Mouse (Mus musculus): ENCODE measurements around the gene Stil.

The Stil gene

GRCm38 (mm10) chr4:115051245-115051644 is 51.3 kb downstream of the Stil start:
- DNase-seq, result no peak

- peak; percentile 77 to 91 for DNase-seq
Observed at GRCm38 (mm10) chr4:115052343-115053005, 52.5 kb downstream of the Stil start.

GRCm38 (mm10) chr4:115055044-115055443 is 55.1 kb downstream of the Stil start:
- no peak for DNase-seq

GRCm38 (mm10) chr4:115055691-115056090 is 55.7 kb downstream of the Stil start:
- no peak for DNase-seq

GRCm38 (mm10) chr4:115056371-115056920 is 56.5 kb downstream of the Stil start, which contains the start of gene Tal1:
Gene Tal1, plus strand, starts transcription at chr4:115056426.
- peak; percentile 20 to 56 for DNase-seq

- DNase-seq, result peak; percentile 63 to 76
Observed at GRCm38 (mm10) chr4:115056921-115057673, 57.1 kb downstream of the Stil start.

- DNase-seq, result no peak
Observed at GRCm38 (mm10) chr4:115057674-115058316, 57.8 kb downstream of the Stil start.

- peak in 1 of 2 experiments; percentile 28 for DNase-seq
Observed at GRCm38 (mm10) chr4:115058317-115058761, 58.4 kb downstream of the Stil start.

- peak; percentile 19 to 45 for DNase-seq
Observed at GRCm38 (mm10) chr4:115058871-115059590, 59.1 kb downstream of the Stil start.

GRCm38 (mm10) chr4:115059871-115060270 is 59.9 kb downstream of the Stil start:
- DNase-seq, result peak; percentile 41 to 62

- no peak for DNase-seq
Observed at GRCm38 (mm10) chr4:115060753-115061152, 60.8 kb downstream of the Stil start.

- no peak for DNase-seq
Observed at GRCm38 (mm10) chr4:115062540-115062874, 62.5 kb downstream of the Stil start.

- DNase-seq, result peak; percentile 32 to 66
Observed at GRCm38 (mm10) chr4:115062875-115063517, 63.0 kb downstream of the Stil start.

- DNase-seq, result no peak
Observed at GRCm38 (mm10) chr4:115063518-115064239, 63.7 kb downstream of the Stil start.

- DNase-seq, result no peak
Observed at GRCm38 (mm10) chr4:115071668-115072067, 71.7 kb downstream of the Stil start.

- no peak for DNase-seq
Observed at GRCm38 (mm10) chr4:115074789-115075188, 74.8 kb downstream of the Stil start.

GRCm38 (mm10) chr4:115075204-115075915 is 75.4 kb downstream of the Stil start:
- DNase-seq, result no peak

- DNase-seq, result peak; percentile 79 to 84
Observed at GRCm38 (mm10) chr4:115078892-115079820, 79.2 kb downstream of the Stil start.

- no peak for DNase-seq
Observed at GRCm38 (mm10) chr4:115079821-115080349, 79.9 kb downstream of the Stil start.

All from kidney, postnatal 25 days (tissue).